Mouse (Mus musculus): ENCODE results near the gene Zfp473. TPM values are rescaled to one million over a fixed set of nuclear protein-coding genes. Genes with fewer than 3 reads are reported as not detected.
A peak's percentile ranks its signal among the peaks of the same experiment; 100 is the strongest.
"Not testable (repeated sequence)": the region's sequence is repeated elsewhere in the genome, so short reads cannot be mapped to it uniquely, and the experiment has no call there.

Zfp473 gene
- total RNA-seq, 2 experiments from 2014 or later, result 0.33 to 0.45 TPM

DNA sequence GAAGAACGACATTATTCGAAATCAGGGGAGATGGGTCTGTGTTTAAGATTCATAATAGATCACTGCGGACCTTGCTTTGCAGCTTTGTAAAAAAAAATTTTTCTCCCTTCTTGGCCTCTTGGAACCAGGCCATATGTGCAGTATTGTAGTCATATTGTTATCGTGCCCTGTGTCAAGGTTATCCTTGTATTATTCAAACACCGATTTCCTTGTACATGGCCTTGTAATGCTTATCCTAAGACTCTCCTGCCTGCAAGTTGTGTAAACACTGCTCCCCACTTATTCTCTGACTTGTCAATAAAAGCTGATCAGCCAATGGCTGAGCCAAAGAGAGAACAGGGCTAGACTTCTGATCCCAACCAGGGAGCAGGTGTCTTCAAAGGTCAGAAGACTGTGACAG, 28.8 kb downstream of the Zfp473 start:
- DNase-seq, result no peak

DNA sequence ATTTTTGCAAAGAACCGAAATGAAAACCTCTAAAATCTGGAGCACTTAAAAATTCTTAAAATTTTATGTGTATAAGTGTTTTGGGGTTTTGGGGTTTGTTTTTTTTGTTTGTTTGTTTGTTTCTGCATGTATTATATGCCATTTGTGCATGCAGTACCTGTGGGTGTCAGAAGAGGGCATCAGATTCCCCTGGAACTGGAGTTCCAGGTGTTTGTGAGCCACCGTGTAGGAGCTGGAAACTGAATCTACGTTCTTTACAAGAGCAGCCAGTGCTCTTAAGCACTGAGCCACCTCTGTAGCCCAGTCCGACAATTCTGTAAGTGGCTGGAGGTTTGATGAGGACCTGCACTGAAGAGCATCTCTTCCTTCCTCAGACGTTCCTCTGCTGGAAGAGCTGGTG, 41.0 kb downstream of the Zfp473 start:
- no peak for DNase-seq

DNA sequence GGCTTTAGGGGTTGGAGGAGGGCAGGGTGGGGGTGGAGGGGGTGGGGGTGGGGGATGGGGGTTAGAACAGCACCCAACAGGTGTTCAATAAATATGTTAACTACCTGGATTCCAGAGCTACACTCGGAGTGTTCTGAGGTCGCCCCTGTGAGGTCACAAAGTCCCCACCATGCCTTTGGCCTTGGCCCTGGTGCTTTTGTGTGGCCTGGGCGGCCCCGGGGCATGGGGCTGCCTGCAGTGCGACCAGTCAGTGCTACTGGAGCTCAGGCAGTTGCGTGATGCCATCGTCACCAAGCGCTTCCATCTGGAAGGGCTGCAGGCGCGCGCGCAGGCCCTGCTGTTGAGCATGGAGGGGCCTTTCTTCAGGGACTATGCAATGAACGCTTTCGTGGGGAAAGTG, 42.3 kb downstream of the Zfp473 start, which contains the start of gene Izumo2:
Izumo2 (plus strand) TSS at position 169 of the 400 bp plus-strand sequence.
- no peak for DNase-seq

DNA sequence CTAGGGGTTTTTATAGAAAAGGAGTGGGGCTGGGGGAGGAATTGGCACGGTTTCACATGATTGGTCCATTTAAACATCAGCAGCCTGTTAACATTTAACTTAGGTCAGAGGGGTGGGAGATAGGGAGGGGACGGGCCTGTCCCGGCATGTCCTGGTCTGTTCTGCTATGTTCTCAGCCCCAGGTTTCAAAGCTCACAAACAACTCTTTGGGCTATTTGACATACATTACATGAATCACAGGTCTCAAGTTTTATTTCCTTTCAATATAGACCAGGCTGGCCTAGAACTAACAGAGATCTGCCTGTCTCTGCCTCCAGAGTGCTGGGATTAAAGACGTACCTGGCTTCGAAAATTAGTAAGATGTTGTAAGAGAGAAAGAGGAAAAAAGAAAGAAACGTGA, 42.8 kb downstream of the Zfp473 start:
- not testable (repeated sequence) for DNase-seq

DNA sequence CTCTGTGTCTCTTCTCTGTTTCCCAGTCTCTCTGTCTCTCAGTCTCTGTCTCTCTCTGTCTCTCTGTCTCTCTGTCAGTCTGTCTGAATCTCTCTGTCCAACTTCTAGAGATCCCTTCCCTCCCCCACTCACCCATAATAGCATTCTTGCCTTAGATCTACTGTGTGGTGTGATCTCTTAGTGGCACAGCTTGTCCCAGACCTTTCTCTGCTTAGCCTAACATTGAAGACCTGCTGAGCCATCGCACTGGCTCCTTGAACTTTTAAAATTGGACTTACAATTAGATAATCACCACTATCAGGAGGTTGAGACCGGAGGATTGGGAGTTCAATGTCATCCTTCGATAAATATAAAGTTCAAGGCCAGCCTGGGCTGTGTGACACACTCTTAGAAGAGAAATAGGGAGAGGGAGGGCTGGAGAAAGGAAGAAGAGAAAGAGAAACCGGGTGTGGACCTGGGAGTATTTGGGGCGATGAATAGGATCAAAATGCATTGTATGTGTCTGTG, 43.6 kb downstream of the Zfp473 start:
- no peak for DNase-seq

DNA sequence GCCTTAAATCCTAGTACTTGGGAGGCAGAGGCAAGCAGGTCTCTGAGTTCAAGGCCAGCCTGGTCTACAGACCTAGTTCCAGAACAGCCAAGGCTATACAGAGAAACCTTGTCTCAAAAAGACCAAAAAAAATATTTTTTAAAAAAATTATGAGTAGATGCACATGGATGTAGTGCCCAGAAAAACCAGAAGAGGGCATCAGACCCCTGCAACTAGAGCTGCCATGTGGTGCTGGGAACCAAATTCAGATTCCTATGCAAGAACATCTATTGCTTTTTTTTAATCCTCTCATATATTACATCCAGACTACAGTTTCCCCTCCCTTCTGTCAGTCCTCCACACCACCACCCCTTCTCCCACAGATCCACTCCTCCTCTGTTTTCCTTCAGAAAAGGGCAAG, 44.5 kb downstream of the Zfp473 start:
- DNase-seq, result no peak

DNA sequence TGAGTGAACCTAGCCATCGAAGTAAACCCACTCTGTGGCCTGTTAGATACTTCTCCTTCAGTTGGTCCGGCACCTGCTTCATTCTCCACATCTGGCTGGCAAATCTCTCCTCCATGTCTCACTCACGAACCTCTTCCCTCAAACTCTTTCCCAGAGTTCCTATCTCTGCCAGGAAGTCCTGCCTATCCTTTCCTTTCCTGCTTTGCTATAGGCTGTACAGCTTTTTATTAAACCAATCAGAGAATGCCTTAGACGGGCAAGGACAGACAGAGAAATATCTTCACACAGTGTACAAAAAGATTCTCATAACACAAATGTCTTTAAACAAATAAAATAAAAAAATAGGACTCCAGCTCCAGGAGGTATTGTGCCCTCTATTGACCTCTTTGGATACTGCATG, 45.8 kb downstream of the Zfp473 start:
- DNase-seq, result no peak

DNA sequence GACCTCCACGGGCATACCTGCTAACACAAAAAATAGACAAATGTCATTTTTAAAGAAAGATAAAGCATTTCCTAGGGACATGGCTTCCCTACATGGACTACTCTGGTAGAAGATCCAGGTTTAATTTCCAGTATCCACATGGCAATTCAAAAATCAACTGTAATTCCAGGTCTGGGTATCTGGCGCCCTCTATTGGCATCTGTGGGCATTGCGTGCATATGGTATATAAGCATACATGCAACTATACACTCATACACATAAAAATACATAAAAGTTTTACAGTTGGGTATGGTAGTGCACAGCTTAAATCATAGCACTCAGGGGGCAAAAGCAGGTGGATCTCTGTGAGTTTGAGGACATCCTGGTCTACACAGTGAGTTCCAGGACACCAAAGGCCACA, 46.5 kb downstream of the Zfp473 start:
- peak; percentile 56 for DNase-seq

DNA sequence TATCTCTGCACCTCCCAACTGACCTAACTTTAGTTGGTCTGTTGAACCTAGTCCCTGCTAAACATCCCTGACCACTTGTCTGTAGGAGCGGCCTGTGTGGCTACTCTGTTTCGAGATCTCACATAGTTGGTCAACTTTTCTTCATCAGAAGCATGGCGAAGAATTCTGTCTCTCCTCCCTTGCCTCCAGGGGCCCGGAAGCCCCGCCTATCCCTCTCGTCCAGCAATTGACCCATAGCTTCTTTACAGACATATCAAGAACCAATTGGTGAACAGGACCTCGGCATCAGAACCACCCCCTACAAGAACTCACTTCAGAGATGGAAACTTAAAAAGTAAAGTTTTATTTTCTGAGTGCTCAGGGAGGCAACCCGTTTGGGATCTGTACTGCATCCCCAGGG, 47.9 kb downstream of the Zfp473 start:
- no peak for DNase-seq

DNA sequence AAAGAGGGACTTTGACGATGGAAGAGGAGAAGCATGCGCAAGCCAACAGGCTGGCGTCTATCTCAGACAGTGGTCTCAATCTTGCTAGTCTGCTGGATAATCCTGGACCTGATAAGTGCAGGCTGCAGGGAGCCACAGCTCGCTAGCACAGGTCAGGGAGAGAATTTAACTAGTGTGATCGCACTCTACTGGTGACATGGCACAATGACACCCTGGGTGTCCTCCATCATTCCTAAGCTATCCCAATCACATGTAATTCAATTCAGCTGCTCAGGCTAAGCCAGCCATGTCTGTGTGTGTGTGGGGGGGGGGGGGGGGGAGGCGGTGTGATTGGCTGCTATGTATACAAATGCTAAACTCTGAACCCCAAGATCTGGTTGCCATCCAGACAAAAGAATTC, 48.9 kb downstream of the Zfp473 start:
- DNase-seq, result no peak

DNA sequence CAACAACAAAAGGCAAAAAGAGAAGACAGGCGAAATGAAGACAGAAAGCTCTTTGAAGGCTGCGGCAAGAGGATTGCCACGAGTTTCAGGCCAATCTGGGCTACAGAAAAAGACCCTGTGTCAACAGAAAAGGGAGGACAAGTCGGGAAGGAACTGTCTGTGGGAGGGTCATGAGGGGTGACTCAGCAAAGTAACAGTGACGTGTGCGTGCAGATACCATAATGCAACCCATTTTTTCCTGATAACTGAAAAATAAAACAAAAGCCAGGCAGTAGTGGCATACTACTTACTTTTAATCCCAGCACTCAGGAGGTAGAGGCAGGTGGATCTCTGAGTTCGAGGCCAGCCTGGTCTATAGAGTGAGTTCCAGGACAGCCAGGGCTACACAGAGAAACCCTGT, 52.9 kb downstream of the Zfp473 start:
- no peak for DNase-seq

DNA sequence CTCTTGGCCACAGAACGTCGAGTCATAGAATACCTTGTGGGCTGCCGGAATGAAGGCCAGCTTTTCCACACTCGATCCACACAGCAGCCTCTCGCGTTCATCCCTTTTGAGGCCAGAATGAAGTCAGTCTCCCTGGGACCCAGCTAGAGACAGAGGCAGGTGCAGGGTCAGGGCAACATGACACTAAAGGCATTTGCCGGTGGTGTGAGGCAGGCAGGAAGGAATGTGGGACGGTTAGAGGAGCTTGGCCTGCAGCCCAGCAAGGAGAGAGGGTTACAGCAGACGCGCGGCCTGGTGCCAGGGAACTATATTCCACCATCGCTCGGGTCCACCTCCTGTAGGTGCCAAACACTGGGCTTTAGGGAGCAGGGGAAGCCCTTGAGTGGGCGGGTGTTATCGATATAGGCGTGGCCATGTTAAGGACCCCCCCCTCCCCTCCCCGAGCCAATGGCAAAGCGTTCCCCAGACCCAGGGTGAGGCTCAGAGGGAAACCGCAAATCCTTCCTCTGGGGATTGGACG, 53.6 kb downstream of the Zfp473 start:
- peak; percentile 83 for DNase-seq

DNA sequence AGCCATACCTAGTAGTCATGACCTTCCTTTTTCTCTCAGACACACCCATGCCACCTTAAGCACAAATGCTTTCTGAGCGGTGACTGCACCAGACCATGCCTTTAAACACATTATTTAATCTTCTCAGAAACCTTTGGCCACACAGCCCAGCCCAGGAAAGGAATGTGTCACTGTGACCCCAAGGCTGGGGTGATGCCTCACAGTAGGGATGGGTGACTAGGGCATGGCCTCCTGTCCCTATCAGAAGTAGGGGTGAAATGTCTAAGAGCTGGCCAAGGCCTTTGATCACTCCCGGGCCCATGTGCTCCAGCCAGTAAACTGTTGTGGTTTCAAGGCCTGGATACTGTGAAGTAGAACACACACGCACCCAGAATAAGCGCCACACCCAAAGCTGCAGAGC, 55.6 kb downstream of the Zfp473 start:
- no peak for DNase-seq

DNA sequence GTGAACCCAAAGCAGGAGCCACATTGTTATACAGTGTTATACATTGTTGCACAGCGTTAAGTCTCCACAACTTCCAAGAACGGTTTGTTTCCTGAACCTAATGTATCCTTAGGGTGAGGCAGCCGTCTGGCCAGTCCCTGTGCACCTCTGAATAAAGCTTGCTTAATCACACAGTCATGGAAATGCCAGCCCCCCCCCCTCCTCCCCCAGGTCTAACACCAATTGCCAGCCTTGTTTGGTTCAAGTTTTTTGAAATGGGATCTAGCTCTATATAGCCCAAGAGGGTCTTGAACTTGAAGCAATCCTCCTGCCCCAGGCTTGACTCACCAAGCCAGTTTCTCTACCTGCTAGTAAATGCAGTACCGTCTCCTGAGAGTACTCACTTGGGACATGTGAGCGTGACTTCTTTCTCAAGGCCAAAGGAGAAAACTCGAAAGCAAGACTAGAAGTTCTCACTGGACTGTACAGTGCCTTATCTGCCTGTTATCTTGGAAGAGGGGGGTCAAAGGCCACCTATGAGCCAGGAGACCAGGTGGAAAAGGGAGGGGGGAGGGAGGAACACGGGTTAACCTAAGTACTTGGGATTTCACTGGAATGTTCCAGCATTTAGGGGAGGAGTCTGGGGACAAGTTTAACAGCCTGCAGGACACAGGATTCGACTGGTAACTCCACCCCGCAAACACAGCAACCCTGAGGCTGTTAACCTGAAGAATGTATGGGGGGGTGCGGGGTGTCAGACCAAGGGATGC, 57.2 kb downstream of the Zfp473 start:
- no peak for DNase-seq

DNA sequence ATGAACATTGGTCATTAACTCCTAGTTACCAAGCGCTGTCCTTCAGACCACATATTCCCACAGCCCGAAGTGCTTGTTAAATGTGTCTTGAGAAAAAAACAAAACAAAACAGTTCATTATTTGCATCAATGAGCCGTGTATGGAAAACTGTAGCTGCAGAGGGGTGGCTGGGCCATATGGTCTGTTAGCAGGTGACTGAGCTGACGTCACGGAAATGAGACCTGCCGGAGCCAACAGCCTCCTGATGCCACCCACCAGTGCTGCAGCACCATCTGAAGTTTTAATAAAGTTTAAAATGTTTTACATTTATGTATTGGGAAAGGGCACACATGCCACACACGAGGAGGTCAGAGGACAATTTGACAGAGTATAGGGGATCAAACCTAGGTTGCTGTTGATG, 61.5 kb downstream of the Zfp473 start:
- no peak for DNase-seq

DNA sequence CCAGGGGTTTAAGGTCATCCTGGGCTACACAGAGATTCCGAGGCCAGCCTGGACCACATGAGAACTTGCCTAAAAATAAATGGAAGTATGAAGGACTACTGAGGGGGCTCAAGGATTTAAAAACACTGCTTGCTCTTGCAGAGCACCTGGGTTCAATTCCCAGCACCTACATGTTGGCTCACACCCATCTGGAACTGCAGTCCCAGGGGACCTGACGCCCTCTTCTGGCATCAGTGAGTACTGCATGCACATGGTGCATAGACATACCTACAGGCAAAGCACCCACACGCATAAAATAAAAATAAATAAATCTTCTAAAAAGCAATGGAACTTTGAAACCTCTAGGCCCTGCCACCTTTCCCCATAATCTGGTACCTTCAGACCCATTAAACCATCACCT, 62.0 kb downstream of the Zfp473 start:
- DNase-seq, result no peak

DNA sequence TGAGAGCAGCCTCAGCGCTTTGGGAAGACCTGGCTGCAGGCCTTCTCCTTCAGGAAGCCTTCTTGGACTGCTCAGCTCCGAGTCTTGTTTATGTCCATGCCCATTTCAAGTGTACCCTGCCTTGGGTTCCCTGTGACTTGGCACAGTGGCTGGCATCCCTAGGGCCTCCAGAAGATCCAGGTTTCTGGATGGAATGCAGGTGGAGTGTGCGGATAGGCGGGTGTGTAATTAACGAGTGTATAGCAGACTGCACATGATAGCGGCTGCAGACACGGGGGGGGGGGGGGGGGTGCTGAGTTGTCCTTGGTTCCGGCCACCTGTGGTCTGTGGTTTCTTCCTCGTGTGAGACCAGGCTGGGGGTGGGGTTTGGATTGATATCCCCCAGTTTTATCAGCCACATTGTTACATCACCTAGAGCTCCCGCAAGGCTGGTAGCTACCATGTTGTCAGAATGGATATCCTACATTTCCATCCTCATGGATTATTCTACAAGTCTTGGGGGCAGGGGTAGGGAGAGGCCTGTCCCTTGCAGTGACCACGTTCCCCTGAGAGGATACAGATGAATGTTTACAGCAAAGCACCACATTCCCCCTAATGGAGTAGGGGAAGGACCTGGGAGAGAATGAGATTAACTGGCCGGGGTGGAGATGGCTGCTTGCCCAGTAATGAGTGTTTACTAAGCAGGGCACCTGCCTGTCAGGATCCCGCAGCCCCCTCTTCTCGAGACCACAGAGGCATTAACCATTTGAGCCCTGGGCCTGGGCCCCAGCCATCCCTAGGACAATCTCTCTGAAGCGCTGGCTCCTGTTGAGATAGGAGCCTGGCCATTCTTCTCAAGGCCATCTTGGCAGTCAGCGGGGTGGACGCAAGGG, 65.1 kb downstream of the Zfp473 start:
- no peak for DNase-seq

DNA sequence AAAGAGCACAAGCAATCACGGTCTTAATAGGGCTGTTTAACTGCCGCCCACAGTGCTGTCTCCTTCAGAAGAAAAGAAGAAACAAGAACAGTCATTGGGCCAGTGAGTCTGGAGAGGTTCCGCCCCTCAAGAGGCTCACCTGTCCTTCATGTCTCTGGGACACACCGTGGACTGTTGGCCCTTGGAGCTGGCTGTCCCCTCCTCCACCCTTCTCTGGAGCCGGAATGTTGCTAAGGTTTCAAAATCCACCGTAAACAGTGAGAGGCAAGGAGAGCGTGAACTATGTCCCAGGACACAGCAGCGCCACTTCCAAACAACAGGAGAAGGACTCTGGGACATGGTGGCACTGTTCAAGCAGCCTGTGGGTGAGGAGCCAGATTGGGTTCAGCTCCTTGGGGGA, 67.2 kb downstream of the Zfp473 start:
- DNase-seq, result no peak

Other genes with a start within 250 kb of the Zfp473 start
- 10 to 100 TPM; 31.9 to 40.8 TPM for gene Mybpc2, start 226.4 kb downstream of the Zfp473 start, total RNA-seq (2021)
- 1 to 10 TPM; 6.5 to 7.3 TPM for gene Spib, start 219.0 kb downstream of the Zfp473 start, total RNA-seq (2021)
- gene Pold1, start 202.2 kb downstream of the Zfp473 start, total RNA-seq (2021), result 10 to 100 TPM; 20.6 to 30.7 TPM
- 10 to 100 TPM; 90.7 to 91.0 TPM for gene Nr1h2, start 197.1 kb downstream of the Zfp473 start, total RNA-seq (2021)
- 1 to 10 TPM; 3.2 to 3.9 TPM for gene Napsa, start 178.7 kb downstream of the Zfp473 start, total RNA-seq (2021)
- 1 to 10 TPM; 4.7 to 4.8 TPM for gene Kcnc3, start 160.4 kb downstream of the Zfp473 start, total RNA-seq (2021)
- gene Myh14, start 80.2 kb downstream of the Zfp473 start, total RNA-seq (2021), result 1 to 10 TPM; 5.5 to 9.8 TPM
- not detected for gene Izumo2, start 42.3 kb downstream of the Zfp473 start, total RNA-seq (2021)
- 10 to 100 TPM; 34.3 to 40.2 TPM for gene Vrk3, start 2.6 kb downstream of the Zfp473 start, total RNA-seq (2021)
- 10 to 100 TPM; 44.3 to 47.1 TPM for gene Nup62, start 65.0 kb upstream of the Zfp473 start, total RNA-seq (2021)
- 1 to 10 TPM; 5.2 TPM for gene Il4i1, start 65.3 kb upstream of the Zfp473 start, total RNA-seq (2021)
- 100 to 1,000 TPM; 144 to 202 TPM for gene Atf5, start 65.6 kb upstream of the Zfp473 start, total RNA-seq (2021)
- 100 to 1,000 TPM in 1 of 2 experiments, 10 to 100 TPM in 1; 92.4 to 109 TPM for gene Akt1s1, start 97.9 kb upstream of the Zfp473 start, total RNA-seq (2021)
- 10 to 100 TPM; 61.9 to 73.1 TPM for gene Tbc1d17, start 98.0 kb upstream of the Zfp473 start, total RNA-seq (2021)
- 10 to 100 TPM; 37.6 to 38.6 TPM for gene Pnkp, start 106.1 kb upstream of the Zfp473 start, total RNA-seq (2021)
- 100 to 1,000 TPM; 239 to 266 TPM for gene Ptov1, start 118.7 kb upstream of the Zfp473 start, total RNA-seq (2021)
- gene Med25, start 141.7 kb upstream of the Zfp473 start, total RNA-seq (2021), result 10 to 100 TPM; 73.7 to 83.7 TPM
- gene Fuz, start 145.0 kb upstream of the Zfp473 start, total RNA-seq (2021), result 10 to 100 TPM; 19.5 to 24.8 TPM
- gene Ap2a1, start 178.4 kb upstream of the Zfp473 start, total RNA-seq (2021), result 10 to 100 TPM; 83.6 to 93.2 TPM
- gene Tsks, start 192.2 kb upstream of the Zfp473 start, total RNA-seq (2021), result not detected
- 10 to 100 TPM in 1 of 2 experiments, 1 to 10 TPM in 1; 9.8 to 15.3 TPM for gene Cpt1c, start 223.8 kb upstream of the Zfp473 start, total RNA-seq (2021)
- 100 to 1,000 TPM; 254 to 258 TPM for gene Prmt1, start 235.5 kb upstream of the Zfp473 start, total RNA-seq (2021)
- gene Irf3, start 246.6 kb upstream of the Zfp473 start, total RNA-seq (2021), result 10 to 100 TPM; 80.3 to 89.6 TPM
- gene Bcl2l12, start 247.7 kb upstream of the Zfp473 start, total RNA-seq (2021), result 10 to 100 TPM; 15.8 to 16.2 TPM